In the genomic region with DNA sequence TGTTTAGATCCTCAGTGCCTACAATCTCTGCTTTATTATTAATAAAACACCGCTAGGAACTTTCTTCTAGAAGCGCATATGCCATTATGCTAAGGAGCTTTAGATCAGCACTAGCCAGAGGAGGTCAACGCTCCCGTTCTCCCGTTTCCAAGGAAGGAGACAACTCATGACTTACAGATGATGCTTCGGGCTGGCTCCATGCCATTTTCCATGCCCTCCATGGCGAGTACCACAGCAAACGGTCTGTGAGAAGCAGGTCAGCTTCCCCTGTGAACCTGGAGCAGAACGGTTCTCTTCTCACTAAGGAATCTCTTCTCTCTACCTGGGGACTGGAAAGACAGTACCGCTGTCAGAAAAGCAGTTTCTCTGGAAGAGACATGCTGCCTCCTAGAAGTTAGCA, we compare ENCODE assay signal across 26 mouse cellular contexts.
DNase-seq lines count a peak whose midpoint lies in the region; ATAC-seq and TF ChIP-seq lines count a peak whose summit lies in the region.
"Had no signal": no experiment of that assay in that cellular context is flagged by ENCODE, and none has a peak within 500 bp of the region (broad histone marks: within the 10 kb centered on the region; RNA-seq: fewer than 3 reads in every experiment).

No protein-coding gene starts in this region.

- peak; percentile 50 to 52 for DNase-seq in cerebellum, postnatal 10 days
- DNase-seq in cerebellum, adult 9-10 months = no peak
- peak; percentile 27 for DNase-seq in hindbrain, postnatal 0 days (ENCODE audit: low spot score)
- DNase-seq in kidney, postnatal 10 days = peak; percentile 15
- no peak for DNase-seq in midbrain, embryonic 14.5 days
- DNase-seq in midbrain, embryonic 10.5 days (ENCODE audit: low spot score) = no peak
- DNase-seq: adrenal gland, postnatal 10 days; adrenal gland, postnatal 36 days; cerebellum, adult 11-12 months; cerebellum, adult 8-10 months; cerebellum, postnatal 36 days; embryo, embryonic 11 days; gastrocnemius, postnatal 25 days; heart, adult 2 months; heart, postnatal 14 days had no signal

- H3K9me3 ChIP-seq in hindbrain, postnatal 0 days (ENCODE audit: low read length) = no peaks in the 10 kb centered on the region
- H3K9me3 ChIP-seq in hindbrain, embryonic 13.5 days = no peaks in the 10 kb centered on the region
- no peaks in the 10 kb centered on the region for H3K9me3 ChIP-seq in kidney, embryonic 15.5 days (replicated peaks)
- no peaks in the 10 kb centered on the region for H3K9me3 ChIP-seq in midbrain, embryonic 14.5 days (ENCODE audit: control insufficient read depth, low read length)
- H3K9me3 ChIP-seq in midbrain, embryonic 10.5 days (replicated peaks) = no peaks in the 10 kb centered on the region
- H3K9me3 ChIP-seq: embryonic facial prominence, embryonic 10.5 days; embryonic facial prominence, embryonic 13.5 days; forebrain, embryonic 12.5 days; forebrain, embryonic 15.5 days; heart, embryonic 10.5 days; heart, embryonic 13.5 days; hindbrain, embryonic 12.5 days had no signal

- no peaks in the 10 kb centered on the region for H3K4me1 ChIP-seq in hindbrain, postnatal 0 days (ENCODE audit: insufficient read depth, low read length)
- H3K4me1 ChIP-seq in hindbrain, embryonic 13.5 days (replicated peaks) = peaks cover 17% of the 10 kb centered on the region; the same call in 1 of the 2 replicates
- H3K4me1 ChIP-seq in kidney, embryonic 15.5 days = peaks cover 34% of the 10 kb centered on the region
- 0 out of 2 replicates have a peak, but pooled peaks cover 5% of the 10 kb centered on the region for H3K4me1 ChIP-seq in midbrain, embryonic 14.5 days (ENCODE audit: control insufficient read depth, insufficient read depth, low read length)
- H3K4me1 ChIP-seq in midbrain, embryonic 10.5 days = peaks cover 23% of the 10 kb centered on the region
- H3K4me1 ChIP-seq: embryonic facial prominence, embryonic 13.5 days; heart, embryonic 10.5 days; heart, embryonic 13.5 days had no signal

- no peak overlapping the region for H3K9ac ChIP-seq in hindbrain, postnatal 0 days (replicated peaks; ENCODE audit: low read length)
- H3K9ac ChIP-seq in hindbrain, embryonic 13.5 days = no peak overlapping the region
- no peak overlapping the region for H3K9ac ChIP-seq in kidney, embryonic 15.5 days
- no peak overlapping the region for H3K9ac ChIP-seq in midbrain, embryonic 14.5 days (replicated peaks; ENCODE audit: low read length)
- H3K9ac ChIP-seq: embryonic facial prominence, embryonic 13.5 days; forebrain, embryonic 12.5 days; forebrain, embryonic 15.5 days; heart, embryonic 13.5 days; hindbrain, embryonic 12.5 days had no signal

- no peak overlapping the region for H3K27ac ChIP-seq in hindbrain, postnatal 0 days
- no peak overlapping the region for H3K27ac ChIP-seq in hindbrain, embryonic 13.5 days
- H3K27ac ChIP-seq in kidney, embryonic 15.5 days = no peak overlapping the region
- 0 out of 2 replicates have a peak overlapping the region, but pooled peaks have one; percentile 8 for H3K27ac ChIP-seq in midbrain, embryonic 14.5 days (replicated peaks; ENCODE audit: low read depth, low read length)
- H3K27ac ChIP-seq in midbrain, embryonic 10.5 days (replicated peaks) = no peak overlapping the region
- H3K27ac ChIP-seq: embryonic facial prominence, embryonic 10.5 days; embryonic facial prominence, embryonic 13.5 days; forebrain, embryonic 12.5 days; forebrain, embryonic 15.5 days; heart, adult 2 months; heart, embryonic 10.5 days; heart, embryonic 13.5 days; hindbrain, embryonic 12.5 days had no signal

- ATAC-seq in hindbrain, postnatal 0 days = no peak
- ATAC-seq in hindbrain, embryonic 13.5 days (ENCODE audit: low FRiP score) = no peak
- no peak for ATAC-seq in kidney, embryonic 15.5 days (replicated peaks; ENCODE audit: low FRiP score)
- no peak for ATAC-seq in midbrain, embryonic 14.5 days (ENCODE audit: low FRiP score, low TSS enrichment)
- ATAC-seq: forebrain, embryonic 15.5 days; inflammation-experienced regulatory T-cells, adult 6 months had no signal

- H3K36me3 ChIP-seq in hindbrain, postnatal 0 days (ENCODE audit: insufficient read depth, low read length) = no peaks in the 10 kb centered on the region
- no peaks in the 10 kb centered on the region for H3K36me3 ChIP-seq in hindbrain, embryonic 13.5 days
- no peaks in the 10 kb centered on the region for H3K36me3 ChIP-seq in kidney, embryonic 15.5 days
- H3K36me3 ChIP-seq in midbrain, embryonic 14.5 days (ENCODE audit: control insufficient read depth, insufficient read depth, low read length) = no peaks in the 10 kb centered on the region
- no peaks in the 10 kb centered on the region for H3K36me3 ChIP-seq in midbrain, embryonic 10.5 days
- H3K36me3 ChIP-seq: embryonic facial prominence, embryonic 10.5 days; embryonic facial prominence, embryonic 13.5 days; forebrain, embryonic 12.5 days; forebrain, embryonic 15.5 days; heart, embryonic 10.5 days; heart, embryonic 13.5 days; hindbrain, embryonic 12.5 days had no signal

- H3K4me2 ChIP-seq in hindbrain, postnatal 0 days (ENCODE audit: low read depth, low read length) = no peak overlapping the region
- no peak overlapping the region for H3K4me2 ChIP-seq in hindbrain, embryonic 13.5 days
- no peak overlapping the region for H3K4me2 ChIP-seq in kidney, embryonic 15.5 days
- H3K4me2 ChIP-seq in midbrain, embryonic 14.5 days (ENCODE audit: low read length) = no peak overlapping the region
- H3K4me2 ChIP-seq: embryonic facial prominence, embryonic 13.5 days; forebrain, embryonic 12.5 days; heart, embryonic 13.5 days; hindbrain, embryonic 12.5 days had no signal

- no peak for TF ChIP-seq CTCF in hindbrain, postnatal 0 days (IDR thresholded peaks at IDR 0.05; ENCODE audit: low read depth)

- H3K27me3 ChIP-seq in hindbrain, postnatal 0 days (ENCODE audit: insufficient read depth, low read length) = no peaks in the 10 kb centered on the region
- H3K27me3 ChIP-seq in hindbrain, embryonic 13.5 days = peaks cover 20% of the 10 kb centered on the region; the same call in 1 of the 2 replicates
- H3K27me3 ChIP-seq in kidney, embryonic 15.5 days = peaks cover under 1% of the 10 kb centered on the region; the same call in 1 of the 2 replicates
- no peaks in the 10 kb centered on the region; the same call in 1 of the 2 replicates for H3K27me3 ChIP-seq in midbrain, embryonic 14.5 days (ENCODE audit: control insufficient read depth, insufficient read depth, low read length)
- H3K27me3 ChIP-seq in midbrain, embryonic 10.5 days (ENCODE audit: low read depth, poor library complexity, severe bottlenecking) = peaks cover 29% of the 10 kb centered on the region

- 61% methylated on average over 10 of the region's 10 CpGs for WGBS in hindbrain, postnatal 0 days
- 79% methylated on average over 10 of the region's 10 CpGs for WGBS in hindbrain, embryonic 13.5 days
- 78% methylated on average over 10 of the region's 10 CpGs for WGBS in kidney, embryonic 15.5 days
- whole genome bisulfite sequencing in midbrain, embryonic 14.5 days = 78% methylated on average over 10 of the region's 10 CpGs
- WGBS in midbrain, embryonic 10.5 days = 87% methylated on average over 10 of the region's 10 CpGs

- no peak overlapping the region for H3K4me3 ChIP-seq in hindbrain, postnatal 0 days (ENCODE audit: low read length)
- H3K4me3 ChIP-seq in hindbrain, embryonic 13.5 days = no peak overlapping the region
- no peak overlapping the region for H3K4me3 ChIP-seq in kidney, embryonic 15.5 days (replicated peaks)
- no peak overlapping the region for H3K4me3 ChIP-seq in midbrain, embryonic 14.5 days (replicated peaks; ENCODE audit: low read depth, low read length)
- no peak overlapping the region for H3K4me3 ChIP-seq in midbrain, embryonic 10.5 days
- H3K4me3 ChIP-seq: embryonic facial prominence, embryonic 10.5 days; embryonic facial prominence, embryonic 13.5 days; erythroblast, embryonic 14.5 days; forebrain, embryonic 12.5 days; forebrain, embryonic 15.5 days; heart, adult 2 months; heart, embryonic 10.5 days; heart, embryonic 13.5 days; hindbrain, embryonic 12.5 days had no signal

Comparison
In these comparisons a context has a peak if more than half of its experiments do, and no peak if none do; other contexts are left out.
1. DNase-seq: peak in cerebellum, postnatal 10 days (2 of 2), hindbrain, postnatal 0 days (single experiment) and kidney, postnatal 10 days (single experiment); none in cerebellum, adult 9-10 months (single experiment), midbrain, embryonic 14.5 days (single experiment) and midbrain, embryonic 10.5 days (single experiment).